Mouse (Mus musculus) heart, adult 2 months (tissue): ENCODE measurements at regions not wholly inside any gene's neighbourhood (a gene's known extent, or its start where the extent isn't known, plus 50 kb on each side); places are given as distances from the start of the nearest gene placed in this dataset.

Experiments
- DNase-seq, 2 experiments: peaks; one replicate each; pipeline ENCODE4 v3.0.0; 2021
- H3K27ac ChIP-seq: fragments of 200-600 bp; 2 replicates; pipeline ENCODE4 v1.8.1; 2022
- H3K27me3 ChIP-seq: fragments of 200-500 bp; 2 replicates; pipeline ENCODE4 v1.6.1; 2012; ENCODE audit warnings: mild to moderate bottlenecking, low read length, inconsistent platforms, mixed read lengths; ENCODE audit not compliant: control insufficient read depth, insufficient read depth
- H3K36me3 ChIP-seq: fragments of 200-500 bp; 2 replicates; pipeline ENCODE4 v1.6.1; 2012; ENCODE audit warnings: low read length, inconsistent platforms; ENCODE audit not compliant: control insufficient read depth, insufficient read depth
- H3K4me1 ChIP-seq: fragments of 200-500 bp; 2 replicates; pipeline ENCODE4 v1.6.1; 2011; ENCODE audit warnings: low read length; ENCODE audit not compliant: control insufficient read depth, insufficient read depth
- H3K4me3 ChIP-seq: fragments of 200-600 bp; 2 replicates; pipeline ENCODE4 v1.8.1; 2022
- H3K79me2 ChIP-seq: fragments of 200-500 bp; replicated peaks from 2 replicates; pipeline ENCODE4 v1.6.1; 2012; ENCODE audit warnings: mild to moderate bottlenecking, inconsistent platforms, low read length, moderate library complexity, mixed read lengths; ENCODE audit not compliant: control insufficient read depth, insufficient read depth
- H3K9ac ChIP-seq: fragments of 200-500 bp; 2 replicates; pipeline ENCODE4 v1.6.1; 2012; ENCODE audit warnings: low read depth, mild to moderate bottlenecking, control low read depth, inconsistent platforms, low read length, mixed read lengths
- CTCF ChIP-seq: fragments of 200-600 bp; IDR thresholded peaks from 2 replicates; pipeline ENCODE4 v1.8.1; 2022; ENCODE audit warnings: antibody characterized with exemption, mild to moderate bottlenecking, moderate library complexity
- EP300 ChIP-seq: fragments of 200-500 bp; IDR thresholded peaks from 2 replicates; pipeline ENCODE4 v1.6.1; 2011; ENCODE audit warnings: low read depth, low read length, control low read depth; ENCODE audit not compliant: insufficient read depth
- POLR2A ChIP-seq: fragments of 200-500 bp; IDR thresholded peaks from 2 replicates; pipeline ENCODE4 v1.6.1; 2011; ENCODE audit warnings: mild to moderate bottlenecking, low read depth, low read length, control low read depth; ENCODE audit not compliant: insufficient read depth
- WGBS: fragments of 180-500 bp; shearing (Covaris S2); methylation state at CpG from one replicate; pipeline ENCODE4 v1.1.7; 2018; 5-methylcytosine and 5-hydroxymethylcytosine counted together
- intact Hi-C: fragments of 180-260 bp; cut with DNase I; formaldehyde crosslinking; loops from one replicate; pipeline ENCODE4 v1.15.1; 2025

GRCm38 (mm10) chr6:47365651-47366645 is 87.2 kb upstream of the Cul1 start:
- Histone ChIP-seq H3K4me3 (no peak overlapping the region), H3K9ac (no peak overlapping the region), H3K27ac (no peak overlapping the region), H3K4me1 (no peaks in the 10 kb centered on the region), H3K79me2 (no peaks in the 10 kb centered on the region), H3K27me3 (no peaks in the 10 kb centered on the region), H3K36me3 (no peaks in the 10 kb centered on the region)
- no peak for TF ChIP-seq POLR2A
- TF ChIP-seq CTCF: no peak
- no peak for TF ChIP-seq EP300
- no peak for DNase-seq
- 71% methylated on average over 5 of the region's 5 CpGs for WGBS
- intact Hi-C loops: no loop called here

DNA sequence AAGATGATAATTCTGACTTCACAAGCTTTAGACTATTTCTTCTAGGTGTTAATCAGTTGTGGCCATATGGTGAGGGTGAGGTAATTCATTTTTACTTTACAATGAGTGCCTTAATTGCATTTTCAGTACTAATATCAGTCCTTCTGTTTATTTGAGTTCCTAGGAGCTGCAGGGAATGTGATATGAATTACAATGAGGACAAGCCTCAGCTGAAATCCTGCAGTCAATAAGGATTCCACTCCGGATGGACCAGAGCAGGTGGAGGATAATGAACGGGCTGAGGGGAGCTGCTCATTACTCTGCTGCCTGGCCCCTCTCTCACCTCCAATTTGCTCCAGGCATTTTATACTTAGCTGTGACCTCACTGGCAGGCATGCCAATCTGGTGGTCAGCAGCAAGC is 85.7 kb upstream of the Cul1 start:
- H3K79me2 ChIP-seq: no peaks in the 10 kb centered on the region
- no peak overlapping the region for H3K27ac ChIP-seq
- H3K27me3 ChIP-seq: no peaks in the 10 kb centered on the region
- WGBS: 74% methylated on average over 2 of the region's 2 CpGs
- no peak overlapping the region for H3K9ac ChIP-seq
- TF ChIP-seq POLR2A (no peak), CTCF (no peak), EP300 (no peak)
- H3K4me3 ChIP-seq: no peak overlapping the region
- no peaks in the 10 kb centered on the region for H3K4me1 ChIP-seq
- H3K36me3 ChIP-seq: no peaks in the 10 kb centered on the region
- no peak for DNase-seq
- intact Hi-C loops: no loop called here

DNA sequence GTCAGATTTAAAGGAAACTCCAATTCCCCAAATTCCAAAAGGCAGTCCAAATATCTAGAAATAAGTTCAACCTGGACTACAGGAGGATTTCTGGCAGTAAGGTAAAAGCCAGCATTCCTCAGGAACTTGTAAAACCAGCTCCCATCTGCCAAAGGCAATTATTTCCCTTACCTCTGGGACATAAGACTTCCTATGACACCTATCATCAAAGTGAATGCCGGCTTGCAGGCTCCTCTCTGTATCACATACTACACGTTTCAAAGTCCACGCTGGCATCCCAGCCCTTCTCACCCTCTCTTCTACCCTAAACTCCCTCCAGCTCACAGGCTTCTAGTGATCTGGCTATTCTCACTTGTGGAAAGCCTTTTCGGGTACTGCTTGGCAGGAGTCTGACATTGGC is 77.5 kb upstream of the Cul1 start:
- Histone ChIP-seq H3K27me3 (no peaks in the 10 kb centered on the region), H3K36me3 (no peaks in the 10 kb centered on the region), H3K9ac (no peak overlapping the region), H3K27ac (no peak overlapping the region), H3K4me1 (no peaks in the 10 kb centered on the region), H3K4me3 (no peak overlapping the region), H3K79me2 (no peaks in the 10 kb centered on the region)
- no peak for DNase-seq
- TF ChIP-seq CTCF (no peak), EP300 (no peak), POLR2A (no peak)
- intact Hi-C loops: no loop called here
- 40% methylated on average over 4 of the region's 4 CpGs for WGBS

GRCm38 (mm10) chr6:47381451-47381850 is 71.7 kb upstream of the Cul1 start:
- intact Hi-C loops: no loop called here
- H3K4me1 ChIP-seq: no peaks in the 10 kb centered on the region; the same call in 1 of the 2 replicates
- WGBS: 70% methylated on average over 2 of the region's 2 CpGs

GRCm38 (mm10) chr6:47386550-47386949 is 66.6 kb upstream of the Cul1 start:
- intact Hi-C loops: no loop called here
- TF ChIP-seq EP300 (no peak), CTCF (no peak)
- no peaks in the 10 kb centered on the region for H3K27me3 ChIP-seq

More at GRCm38 (mm10) chr6:47381451-47381850, 71.7 kb upstream of the Cul1 start:
- H3K27ac ChIP-seq: no peak overlapping the region
- TF ChIP-seq EP300 (no peak), POLR2A (no peak), CTCF (no peak)
- H3K27me3 ChIP-seq: no peaks in the 10 kb centered on the region
- no peaks in the 10 kb centered on the region for H3K79me2 ChIP-seq
- no peak overlapping the region for H3K4me3 ChIP-seq
- H3K36me3 ChIP-seq: no peaks in the 10 kb centered on the region
- DNase-seq: no peak
- H3K9ac ChIP-seq: no peak overlapping the region

DNA sequence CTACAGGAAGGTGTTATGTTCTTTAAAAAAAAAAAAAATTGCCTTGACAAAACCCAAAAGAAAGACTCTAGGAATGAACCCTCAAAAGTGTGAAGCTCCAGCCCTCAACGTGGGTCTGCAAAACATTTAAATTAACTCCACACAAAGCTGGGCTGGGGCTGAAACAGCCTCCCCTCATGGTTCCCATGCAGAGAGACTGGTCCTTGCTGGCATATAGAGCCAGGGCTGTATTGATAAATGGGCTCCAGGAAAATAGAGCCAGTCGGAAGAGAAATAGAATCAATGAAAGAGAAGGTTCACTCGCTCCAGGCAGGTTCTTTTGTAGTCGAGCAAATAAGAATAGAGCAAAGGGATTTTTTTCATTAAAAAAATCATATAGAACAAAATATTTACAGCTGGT is 63.3 kb upstream of the Cul1 start:
- no peaks in the 10 kb centered on the region for H3K79me2 ChIP-seq
- peaks cover 2% of the 10 kb centered on the region for H3K4me1 ChIP-seq
- H3K36me3 ChIP-seq: no peaks in the 10 kb centered on the region
- no peak overlapping the region for H3K27ac ChIP-seq
- 78% methylated on average over 4 of the region's 4 CpGs for WGBS
- no peaks in the 10 kb centered on the region for H3K27me3 ChIP-seq
- intact Hi-C loops: loop anchor here (10.0 kb wide), 1 partner anchor 245 kb away; no protein-coding TSS in a partner anchor
- TF ChIP-seq POLR2A (no peak), CTCF (no peak), EP300 (no peak)
- H3K4me3 ChIP-seq: no peak overlapping the region
- no peak overlapping the region for H3K9ac ChIP-seq
- no peak for DNase-seq

More at GRCm38 (mm10) chr6:47386550-47386949, 66.6 kb upstream of the Cul1 start:
- Histone ChIP-seq H3K36me3 (no peaks in the 10 kb centered on the region), H3K9ac (no peak overlapping the region), H3K27ac (no peak overlapping the region), H3K79me2 (no peaks in the 10 kb centered on the region), H3K4me3 (no peak overlapping the region), H3K4me1 (peaks cover 2% of the 10 kb centered on the region)
- DNase-seq: no peak
